ENCODE assay signal across 11 mouse cellular contexts in genomic region chr9:101200627-101201026, GRCm38 (mm10). TPM values are rescaled to one million over a fixed set of nuclear protein-coding genes. Genes with fewer than 3 reads are reported as not detected.
A peak's percentile ranks its signal among the peaks of the same experiment; 100 is the strongest.
DNase-seq lines count a peak whose midpoint lies in the region; ATAC-seq and TF ChIP-seq lines count a peak whose summit lies in the region.
"Had no signal": no experiment of that assay in that cellular context is flagged by ENCODE, and none has a peak within 500 bp of the region (broad histone marks: within the 10 kb centered on the region; RNA-seq: fewer than 3 reads in every experiment).

No protein-coding gene starts in this region.

- no peaks in the 10 kb centered on the region for H3K9me3 ChIP-seq in kidney, embryonic 15.5 days (replicated peaks)
- H3K9me3 ChIP-seq in limb, embryonic 13.5 days, result no peaks in the 10 kb centered on the region
- H3K9me3 ChIP-seq: neural tube, embryonic 13.5 days had no signal

- peaks cover 9% of the 10 kb centered on the region; the same call in 1 of the 2 replicates for H3K4me1 ChIP-seq in kidney, adult 2 months (ENCODE audit: control insufficient read depth, insufficient read depth, low read length)
- peaks cover 5% of the 10 kb centered on the region for H3K4me1 ChIP-seq in kidney, embryonic 15.5 days
- H3K4me1 ChIP-seq in limb, embryonic 13.5 days, result peaks cover 12% of the 10 kb centered on the region

- TF ChIP-seq CTCF in kidney, adult 2 months (conservative IDR thresholded peaks at IDR 0.05; ENCODE audit: insufficient read depth, insufficient read length, low read depth, low read length), result no peak

- H3K36me3 ChIP-seq in kidney, adult 2 months (ENCODE audit: control insufficient read depth, insufficient read depth, low read length), result no peaks in the 10 kb centered on the region; the same call in 1 of the 2 replicates
- H3K36me3 ChIP-seq in kidney, embryonic 15.5 days, result no peaks in the 10 kb centered on the region
- H3K36me3 ChIP-seq in limb, embryonic 13.5 days, result no peaks in the 10 kb centered on the region
- H3K36me3 ChIP-seq: neural tube, embryonic 13.5 days had no signal

- DNase-seq in kidney, adult 2 months, result no peak
- DNase-seq in brain, adult 2 months (ENCODE audit: low read depth, low spot score), result peak; percentile 25
- DNase-seq in heart, adult 8-10 months (ENCODE audit: low spot score), result peak; percentile 47
- DNase-seq in right cerebral cortex, postnatal 25 days, result no peak
- DNase-seq in left cerebral cortex, adult 18-20 months (ENCODE audit: low spot score in 2 of 2), result no peak
- DNase-seq: gastrocnemius, postnatal 36 days; kidney, postnatal 25 days; right cerebral cortex, postnatal 4 days had no signal

- no peak for ATAC-seq in kidney, embryonic 15.5 days (replicated peaks; ENCODE audit: low FRiP score)
- peak; percentile 61; the same call in 1 of the 2 replicates for ATAC-seq in limb, embryonic 13.5 days (ENCODE audit: low FRiP score, low read depth)

- no peak overlapping the region for H3K4me3 ChIP-seq in kidney, adult 2 months (ENCODE audit: insufficient read depth, low read depth, low read length)
- H3K4me3 ChIP-seq in kidney, embryonic 15.5 days (replicated peaks), result no peak overlapping the region
- no peak overlapping the region for H3K4me3 ChIP-seq in limb, embryonic 13.5 days
- H3K4me3 ChIP-seq: neural tube, embryonic 13.5 days had no signal

- no peaks in the 10 kb centered on the region for H3K27me3 ChIP-seq in kidney, adult 2 months (replicated peaks; ENCODE audit: control insufficient read depth, insufficient read depth, low read length)
- H3K27me3 ChIP-seq in kidney, embryonic 15.5 days, result no peaks in the 10 kb centered on the region
- H3K27me3 ChIP-seq in limb, embryonic 13.5 days, result no peaks in the 10 kb centered on the region
- H3K27me3 ChIP-seq: neural tube, embryonic 13.5 days had no signal

- H3K9ac ChIP-seq in kidney, embryonic 15.5 days, result no peak overlapping the region
- no peak overlapping the region for H3K9ac ChIP-seq in limb, embryonic 13.5 days
- H3K9ac ChIP-seq: neural tube, embryonic 13.5 days had no signal

- no peak overlapping the region for H3K4me2 ChIP-seq in kidney, embryonic 15.5 days
- H3K4me2 ChIP-seq in limb, embryonic 13.5 days (replicated peaks), result no peak overlapping the region
- H3K4me2 ChIP-seq: neural tube, embryonic 13.5 days had no signal

- no peak for TF ChIP-seq POLR2A in kidney, adult 2 months (IDR thresholded peaks at IDR 0.05; ENCODE audit: low read depth, low read length)

- H3K27ac ChIP-seq in kidney, adult 2 months (ENCODE audit: insufficient read depth, low read depth, low read length), result peak overlapping the region; percentile 23; the same call in 1 of the 2 replicates
- H3K27ac ChIP-seq in kidney, embryonic 15.5 days, result no peak overlapping the region
- peak overlapping the region; percentile 3; the same call in 1 of the 2 replicates for H3K27ac ChIP-seq in limb, embryonic 13.5 days
- H3K27ac ChIP-seq: neural tube, embryonic 13.5 days had no signal

- WGBS in kidney, adult 2 months, result 44% methylated on average over 5 of the region's 5 CpGs
- WGBS in kidney, embryonic 15.5 days, result 65% methylated on average over 5 of the region's 5 CpGs
- WGBS in limb, embryonic 13.5 days, result 9% methylated on average over 5 of the region's 5 CpGs

RNA-seq across cellular contexts. Expression of gene Ppp2r3a, which starts 51.0 kb away (rescaled TPM):
- 13.9 and 17.6 TPM in 2 replicates for polyA plus RNA-seq in kidney, adult 2 months (2012; rRNA removed)
- 16.4 and 17.5 TPM in 2 replicates for polyA plus RNA-seq in kidney, embryonic 15.5 days (2015; fragmentation: Nextera tagmentation; extraction: Ambion mirVana)
- total RNA-seq in heart, adult 8-10 months (2022), result 100 to 1,000 TPM; 204 to 239 (median 221) TPM
- 16.0 and 18.1 TPM in 2 replicates for polyA plus RNA-seq in limb, embryonic 13.5 days (2015; fragmentation: Nextera tagmentation; extraction: Ambion mirVana)
- 10 to 100 TPM; 21.6 to 24.1 TPM for total RNA-seq in left cerebral cortex, adult 18-20 months (2021)

Comparison
In these comparisons a context has a peak if more than half of its experiments do, and no peak if none do; other contexts are left out.
1. DNase-seq: peak in brain, adult 2 months (single experiment) and heart, adult 8-10 months (single experiment); none in kidney, adult 2 months (single experiment), right cerebral cortex, postnatal 25 days (single experiment) and left cerebral cortex, adult 18-20 months (0 of 2).